9 mouse cellular contexts compared by ENCODE assay signal in the genomic region with DNA sequence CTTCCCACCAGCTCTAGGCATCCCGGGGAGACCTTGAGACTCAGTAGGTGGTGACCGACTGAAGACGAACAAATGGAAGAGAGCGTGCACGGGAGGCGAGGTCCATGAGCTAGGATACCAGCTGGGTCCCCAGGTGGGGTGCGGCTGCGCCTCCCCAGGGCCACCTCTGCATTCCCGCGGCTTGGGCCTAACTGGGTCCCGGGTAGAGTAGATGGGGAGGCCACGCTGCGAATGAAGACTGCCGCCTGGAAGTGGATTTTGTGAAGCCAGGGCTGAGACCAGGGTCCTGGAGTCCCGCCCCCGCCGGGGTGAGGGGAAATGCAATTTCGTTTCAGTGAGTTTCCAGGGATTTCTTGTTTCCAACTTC. TPM values are rescaled to one million over a fixed set of nuclear protein-coding genes. Genes with fewer than 3 reads are reported as not detected.
DNase-seq lines count a peak whose midpoint lies in the region; ATAC-seq lines count a peak whose summit lies in the region.
"Had no signal": no experiment of that assay in that cellular context is flagged by ENCODE, and none has a peak within 500 bp of the region (broad histone marks: within the 10 kb centered on the region; RNA-seq: fewer than 3 reads in every experiment).

No protein-coding gene starts in this region.

- no peak overlapping the region for H3K9ac ChIP-seq in lung, embryonic 16.5 days (ENCODE audit: low read length)
- peak overlapping the region; percentile 34; the same call in 1 of the 2 replicates for H3K9ac ChIP-seq in hindbrain, embryonic 14.5 days
- peak overlapping the region; percentile 42 for H3K9ac ChIP-seq in neural tube, embryonic 11.5 days (ENCODE audit: low read length)
- H3K9ac ChIP-seq: liver, embryonic 13.5 days had no signal

- no peak overlapping the region for H3K27ac ChIP-seq in lung, embryonic 16.5 days (ENCODE audit: low read length)
- H3K27ac ChIP-seq in hindbrain, embryonic 14.5 days = peak overlapping the region; percentile 69; the same call in 1 of the 2 replicates
- H3K27ac ChIP-seq in neural tube, embryonic 11.5 days (ENCODE audit: low read depth, low read length) = no peak overlapping the region
- H3K27ac ChIP-seq: liver, embryonic 13.5 days had no signal

- no peaks in the 10 kb centered on the region for H3K36me3 ChIP-seq in lung, embryonic 16.5 days (ENCODE audit: control insufficient read depth, insufficient read depth, low read length)
- no peaks in the 10 kb centered on the region for H3K36me3 ChIP-seq in hindbrain, embryonic 14.5 days (replicated peaks; ENCODE audit: control insufficient read depth, insufficient read depth)
- no peaks in the 10 kb centered on the region for H3K36me3 ChIP-seq in neural tube, embryonic 11.5 days (ENCODE audit: control insufficient read depth, insufficient read depth, low read length)
- H3K36me3 ChIP-seq: liver, embryonic 13.5 days had no signal

- WGBS in lung, embryonic 16.5 days = 5% methylated on average over 18 of the region's 18 CpGs
- WGBS in hindbrain, embryonic 14.5 days = 2% methylated on average over 18 of the region's 18 CpGs
- 1% methylated on average over 18 of the region's 18 CpGs for WGBS in neural tube, embryonic 11.5 days

- H3K4me1 ChIP-seq in lung, embryonic 16.5 days (replicated peaks; ENCODE audit: control insufficient read depth, insufficient read depth, low read length) = peaks cover 31% of the 10 kb centered on the region
- peaks cover 15% of the 10 kb centered on the region for H3K4me1 ChIP-seq in hindbrain, embryonic 14.5 days (replicated peaks; ENCODE audit: control insufficient read depth, insufficient read depth, low read length)
- peaks cover 19% of the 10 kb centered on the region for H3K4me1 ChIP-seq in neural tube, embryonic 11.5 days (ENCODE audit: control insufficient read depth, insufficient read depth, low read length)

- no peaks in the 10 kb centered on the region for H3K9me3 ChIP-seq in lung, embryonic 16.5 days (ENCODE audit: control insufficient read depth, low read length)
- no peaks in the 10 kb centered on the region for H3K9me3 ChIP-seq in hindbrain, embryonic 14.5 days (ENCODE audit: control insufficient read depth, low read length)
- H3K9me3 ChIP-seq in neural tube, embryonic 11.5 days (ENCODE audit: control insufficient read depth, low read length) = no peaks in the 10 kb centered on the region
- H3K9me3 ChIP-seq: liver, embryonic 13.5 days had no signal

- H3K27me3 ChIP-seq in lung, embryonic 16.5 days (ENCODE audit: control insufficient read depth, insufficient read depth, low read depth, low read length) = peaks cover 73% of the 10 kb centered on the region
- peaks cover 71% of the 10 kb centered on the region for H3K27me3 ChIP-seq in hindbrain, embryonic 14.5 days (ENCODE audit: control insufficient read depth, insufficient read depth, low read length)
- H3K27me3 ChIP-seq in neural tube, embryonic 11.5 days (ENCODE audit: control insufficient read depth, insufficient read depth, low read length) = peaks cover 70% of the 10 kb centered on the region

- no peak overlapping the region for H3K4me2 ChIP-seq in lung, embryonic 16.5 days (ENCODE audit: low read depth, low read length)
- H3K4me2 ChIP-seq in hindbrain, embryonic 14.5 days (replicated peaks) = peak overlapping the region; percentile 38
- peak overlapping the region; percentile 39 for H3K4me2 ChIP-seq in neural tube, embryonic 11.5 days (ENCODE audit: low read depth)

- ATAC-seq in cerebellum, adult (ENCODE audit: insufficient number of reproducible peaks, low FRiP score, low TSS enrichment) = no peak
- no peak for ATAC-seq in lung, embryonic 16.5 days (ENCODE audit: low read depth)
- no peak for ATAC-seq in hindbrain, embryonic 14.5 days (ENCODE audit: low FRiP score)
- no peak for ATAC-seq in neural tube, embryonic 11.5 days (ENCODE audit: insufficient read depth, low FRiP score, low TSS enrichment)

- peak overlapping the region; percentile 3; the same call in 1 of the 2 replicates for H3K4me3 ChIP-seq in lung, embryonic 16.5 days (ENCODE audit: low read length)
- H3K4me3 ChIP-seq in hindbrain, embryonic 14.5 days (replicated peaks; ENCODE audit: low read length) = peak overlapping the region; percentile 22; the same call in 1 of the 2 replicates
- H3K4me3 ChIP-seq in neural tube, embryonic 11.5 days (ENCODE audit: low read depth, low read length) = peak overlapping the region; percentile 26
- H3K4me3 ChIP-seq: liver, embryonic 13.5 days had no signal

- DNase-seq in cerebellum, adult 8-10 months = peak; percentile 19
- no peak for DNase-seq in lung, postnatal 14 days
- no peak for DNase-seq in hindbrain, embryonic 14.5 days (ENCODE audit: low spot score)
- peak; percentile 55 for DNase-seq in neural tube, embryonic 11.5 days (ENCODE audit: low spot score)
- no peak for DNase-seq in testis, postnatal 10 days (ENCODE audit: low spot score)
- no peak for DNase-seq in adrenal gland, postnatal 10 days
- DNase-seq: liver, embryonic 13.5 days had no signal

RNA-seq across cellular contexts. Expression of a gene that starts 6.0 kb away (rescaled TPM):
- polyA plus RNA-seq in lung, embryonic 16.5 days (2015; fragmentation: Nextera tagmentation; extraction: Ambion mirVana) = not detected in 2 replicates
- polyA plus RNA-seq in hindbrain, embryonic 14.5 days (2014; fragmentation: Nextera tagmentation; extraction: Ambion mirVana) = 1.3 and 1.9 TPM in 2 replicates
- polyA plus RNA-seq in neural tube, embryonic 11.5 days (2014; fragmentation: Nextera tagmentation; extraction: Ambion mirVana) = 1.8 and 2.0 TPM in 2 replicates
- total RNA-seq in adrenal gland, postnatal 10 days (2021) = not detected
- polyA plus RNA-seq: liver, embryonic 13.5 days had no signal

RNA-seq across cellular contexts. Expression of a gene that starts 34.7 kb away (rescaled TPM):
- polyA plus RNA-seq in lung, embryonic 16.5 days (2015; fragmentation: Nextera tagmentation; extraction: Ambion mirVana) = 21.0 and 21.8 TPM in 2 replicates
- 6.9 and 7.0 TPM in 2 replicates for polyA plus RNA-seq in hindbrain, embryonic 14.5 days (2014; fragmentation: Nextera tagmentation; extraction: Ambion mirVana)
- 12.4 and 14.5 TPM in 2 replicates for polyA plus RNA-seq in neural tube, embryonic 11.5 days (2014; fragmentation: Nextera tagmentation; extraction: Ambion mirVana)
- 10 to 100 TPM; 19.8 to 21.9 TPM for total RNA-seq in adrenal gland, postnatal 10 days (2021)

RNA-seq across cellular contexts. Expression of a gene that starts 34.8 kb away (rescaled TPM):
- polyA plus RNA-seq in lung, embryonic 16.5 days (2015; fragmentation: Nextera tagmentation; extraction: Ambion mirVana) = 24.6 and 25.0 TPM in 2 replicates
- 26.5 and 28.0 TPM in 2 replicates for polyA plus RNA-seq in hindbrain, embryonic 14.5 days (2014; fragmentation: Nextera tagmentation; extraction: Ambion mirVana)
- polyA plus RNA-seq in neural tube, embryonic 11.5 days (2014; fragmentation: Nextera tagmentation; extraction: Ambion mirVana) = 21.0 and 23.0 TPM in 2 replicates
- total RNA-seq in adrenal gland, postnatal 10 days (2021) = 10 to 100 TPM; 16.0 to 21.7 TPM

RNA-seq across cellular contexts. Expression of a gene that starts 59.0 kb away (rescaled TPM):
- 66.5 and 71.8 TPM in 2 replicates for polyA plus RNA-seq in lung, embryonic 16.5 days (2015; fragmentation: Nextera tagmentation; extraction: Ambion mirVana)
- polyA plus RNA-seq in hindbrain, embryonic 14.5 days (2014; fragmentation: Nextera tagmentation; extraction: Ambion mirVana) = 100 and 103 TPM in 2 replicates
- polyA plus RNA-seq in neural tube, embryonic 11.5 days (2014; fragmentation: Nextera tagmentation; extraction: Ambion mirVana) = 93.3 and 98.5 TPM in 2 replicates
- total RNA-seq in adrenal gland, postnatal 10 days (2021) = 10 to 100 TPM; 54.7 to 55.2 TPM

Comparison
In these comparisons a context has a peak if more than half of its experiments do, and no peak if none do; other contexts are left out.
1. DNase-seq: peak in cerebellum, adult 8-10 months (single experiment) and neural tube, embryonic 11.5 days (single experiment); none in lung, postnatal 14 days (single experiment), hindbrain, embryonic 14.5 days (single experiment), testis, postnatal 10 days (single experiment) and adrenal gland, postnatal 10 days (single experiment).
2. Peak in every context shown above with its lines, with median percentiles within 50 percentile points of each other: H3K4me3 ChIP-seq.